Mouse (Mus musculus): ENCODE measurements around the gene Lpcat2. TPM values are rescaled to one million over a fixed set of nuclear protein-coding genes. Genes with fewer than 3 reads are reported as not detected.
A peak's percentile ranks its signal among the peaks of the same experiment; 100 is the strongest.

The Lpcat2 gene
- polyA plus RNA-seq, 1 experiment from 2014 or later: 7.3 TPM

- TF ChIP-seq CTCF (IDR thresholded peaks at IDR 0.05; ENCODE audit: low read depth): no peak
- Histone ChIP-seq H3K27me3 (replicated peaks; ENCODE audit: control insufficient read depth, insufficient read depth, low read length) (no peaks in the 10 kb centered on the region), H3K27ac (ENCODE audit: low read depth, low read length) (no peak overlapping the region)
Measured at GRCm38 (mm10) chr8:92850239-92850638, 4.9 kb upstream of the Lpcat2 start.

GRCm38 (mm10) chr8:92851381-92851780, 3.8 kb upstream of the Lpcat2 start:
- Histone ChIP-seq H3K4me1 (replicated peaks; ENCODE audit: control insufficient read depth, insufficient read depth, low read length) (0 out of 2 replicates have a peak, but pooled peaks cover 3% of the 10 kb centered on the region), H3K9ac (ENCODE audit: low read depth, low read length) (no peak overlapping the region), H3K36me3 (ENCODE audit: control insufficient read depth, insufficient read depth) (no peaks in the 10 kb centered on the region), H3K27ac (ENCODE audit: low read depth, low read length) (no peak overlapping the region), H3K4me2 (replicated peaks; ENCODE audit: low read depth) (no peak overlapping the region), H3K27me3 (replicated peaks; ENCODE audit: control insufficient read depth, insufficient read depth, low read length) (peaks cover 10% of the 10 kb centered on the region; the same call in 1 of the 2 replicates), H3K4me3 (ENCODE audit: low read depth, low read length) (no peak overlapping the region), H3K9me3 (ENCODE audit: control insufficient read depth) (no peaks in the 10 kb centered on the region)
- no peak for ATAC-seq
- WGBS: 64% methylated on average over 3 of the region's 3 CpGs
- no peak for TF ChIP-seq CTCF (IDR thresholded peaks at IDR 0.05; ENCODE audit: low read depth)

More at GRCm38 (mm10) chr8:92850239-92850638, 4.9 kb upstream of the Lpcat2 start:
- no peak overlapping the region for H3K9ac ChIP-seq (ENCODE audit: low read depth, low read length)
- no peak overlapping the region for H3K4me2 ChIP-seq (replicated peaks; ENCODE audit: low read depth)
- H3K4me3 ChIP-seq (ENCODE audit: low read depth, low read length): no peak overlapping the region
- WGBS: 59% methylated on average over 4 of the region's 4 CpGs
- 0 out of 2 replicates have a peak, but pooled peaks cover 3% of the 10 kb centered on the region for H3K4me1 ChIP-seq (replicated peaks; ENCODE audit: control insufficient read depth, insufficient read depth, low read length)
- H3K9me3 ChIP-seq (ENCODE audit: control insufficient read depth): no peaks in the 10 kb centered on the region
- ATAC-seq: peak; percentile 25; the same call in 1 of the 2 replicates
- no peaks in the 10 kb centered on the region for H3K36me3 ChIP-seq (ENCODE audit: control insufficient read depth, insufficient read depth)

- Histone ChIP-seq H3K4me1 (replicated peaks; ENCODE audit: control insufficient read depth, insufficient read depth, low read length) (no peaks in the 10 kb centered on the region), H3K9ac (ENCODE audit: low read depth, low read length) (no peak overlapping the region), H3K27me3 (replicated peaks; ENCODE audit: control insufficient read depth, insufficient read depth, low read length) (peaks cover 10% of the 10 kb centered on the region; the same call in 1 of the 2 replicates), H3K27ac (ENCODE audit: low read depth, low read length) (no peak overlapping the region; the same call in 1 of the 2 replicates), H3K36me3 (ENCODE audit: control insufficient read depth, insufficient read depth) (no peaks in the 10 kb centered on the region), H3K4me3 (ENCODE audit: low read depth, low read length) (no peak overlapping the region), H3K9me3 (ENCODE audit: control insufficient read depth) (no peaks in the 10 kb centered on the region), H3K4me2 (replicated peaks; ENCODE audit: low read depth) (no peak overlapping the region)
- WGBS: 49% methylated on average over 18 of the region's 18 CpGs
- no peak for ATAC-seq
- TF ChIP-seq CTCF (IDR thresholded peaks at IDR 0.05; ENCODE audit: low read depth): no peak
Measured at GRCm38 (mm10) chr8:92853188-92853983, 1.8 kb upstream of the Lpcat2 start.

GRCm38 (mm10) chr8:92854673-92855072, 466 bp upstream of the Lpcat2 start:
- no peaks in the 10 kb centered on the region for H3K9me3 ChIP-seq (ENCODE audit: control insufficient read depth)
- H3K4me3 ChIP-seq (ENCODE audit: low read depth, low read length): peak overlapping the region; percentile 59
- H3K27me3 ChIP-seq (replicated peaks; ENCODE audit: control insufficient read depth, insufficient read depth, low read length): peaks cover 10% of the 10 kb centered on the region; the same call in 1 of the 2 replicates
- H3K27ac ChIP-seq (ENCODE audit: low read depth, low read length): no peak overlapping the region
- TF ChIP-seq CTCF (IDR thresholded peaks at IDR 0.05; ENCODE audit: low read depth): no peak
- no peak overlapping the region for H3K9ac ChIP-seq (ENCODE audit: low read depth, low read length)
- no peaks in the 10 kb centered on the region for H3K36me3 ChIP-seq (ENCODE audit: control insufficient read depth, insufficient read depth)
- no peaks in the 10 kb centered on the region for H3K4me1 ChIP-seq (replicated peaks; ENCODE audit: control insufficient read depth, insufficient read depth, low read length)
- 73% methylated on average over 3 of the region's 3 CpGs for WGBS
- peak overlapping the region; percentile 98 for H3K4me2 ChIP-seq (replicated peaks; ENCODE audit: low read depth)
- no peak for ATAC-seq

- no peak overlapping the region for H3K9ac ChIP-seq (ENCODE audit: low read depth, low read length)
- H3K4me2 ChIP-seq (replicated peaks; ENCODE audit: low read depth): peak overlapping the region; percentile 98; the same call in 1 of the 2 replicates
- peaks cover 10% of the 10 kb centered on the region; the same call in 1 of the 2 replicates for H3K27me3 ChIP-seq (replicated peaks; ENCODE audit: control insufficient read depth, insufficient read depth, low read length)
- H3K4me1 ChIP-seq (replicated peaks; ENCODE audit: control insufficient read depth, insufficient read depth, low read length): no peaks in the 10 kb centered on the region
- H3K36me3 ChIP-seq (ENCODE audit: control insufficient read depth, insufficient read depth): no peaks in the 10 kb centered on the region
- H3K9me3 ChIP-seq (ENCODE audit: control insufficient read depth): no peaks in the 10 kb centered on the region
- no peak overlapping the region for H3K27ac ChIP-seq (ENCODE audit: low read depth, low read length)
- TF ChIP-seq CTCF (IDR thresholded peaks at IDR 0.05; ENCODE audit: low read depth): no peak
- no peak for ATAC-seq
- 78% methylated on average over 7 of the region's 7 CpGs for WGBS
- peak overlapping the region; percentile 59; the same call in 1 of the 2 replicates for H3K4me3 ChIP-seq (ENCODE audit: low read depth, low read length)
Measured at GRCm38 (mm10) chr8:92856273-92856986, 1.3 kb downstream of the Lpcat2 start.

All from intestine, postnatal 0 days (tissue).